Mouse (Mus musculus) forebrain, embryonic 15.5 days (tissue): Measurements from ENCODE around the gene Zeb2. TPM values are rescaled to one million over a fixed set of nuclear protein-coding genes. Genes with fewer than 3 reads are reported as not detected.
A peak's percentile ranks its signal among the peaks of the same experiment; 100 is the strongest.

Experiments
- ATAC-seq: fragments of 200-750 bp; cut with Nextera tagmentation; replicated peaks from 2 replicates; pipeline ENCODE4 v1.8.0; 2017; ENCODE audit warnings: mild to moderate bottlenecking, moderate TSS enrichment, moderate library complexity
- H3K27ac ChIP-seq: fragments of 300-500 bp; sonication (generic); replicated peaks from 2 replicates; pipeline ENCODE4 v1.5.1; 2015; ENCODE audit warnings: mild to moderate bottlenecking, inconsistent platforms
- H3K27me3 ChIP-seq: fragments of 300-500 bp; sonication (generic); 2 replicates; pipeline ENCODE4 v1.6.1; 2015; ENCODE audit warnings: inconsistent platforms
- H3K36me3 ChIP-seq: fragments of 300-500 bp; sonication (generic); 2 replicates; pipeline ENCODE4 v1.6.1; 2015; ENCODE audit warnings: mild to moderate bottlenecking, inconsistent platforms
- H3K4me1 ChIP-seq: fragments of 300-500 bp; sonication (generic); 2 replicates; pipeline ENCODE4 v1.6.1; 2015; ENCODE audit warnings: inconsistent platforms
- H3K4me2 ChIP-seq: fragments of 300-500 bp; sonication (generic); replicated peaks from 2 replicates; pipeline ENCODE4 v1.6.1; 2015; ENCODE audit warnings: mild to moderate bottlenecking, inconsistent platforms
- H3K4me3 ChIP-seq: fragments of 300-500 bp; sonication (generic); 2 replicates; pipeline ENCODE4 v1.5.1; 2015; ENCODE audit warnings: mild to moderate bottlenecking, inconsistent platforms
- H3K9ac ChIP-seq: fragments of 300-500 bp; sonication (generic); replicated peaks from 2 replicates; pipeline ENCODE4 v1.6.1; 2015; ENCODE audit warnings: mild to moderate bottlenecking, inconsistent platforms
- H3K9me3 ChIP-seq: fragments of 300-500 bp; sonication (generic); 2 replicates; pipeline ENCODE4 v1.6.1; 2016; ENCODE audit warnings: inconsistent platforms
- WGBS: fragments of 180-500 bp; shearing (Covaris S2); methylation state at CpG from one replicate; pipeline ENCODE4 v1.1.7; 2015; ENCODE audit warnings: mixed read lengths; 5-methylcytosine and 5-hydroxymethylcytosine counted together
- polyA plus RNA-seq: library from polyadenylated mRNA; unstranded; fragments of >200 nt; fragmentation: Nextera tagmentation; extraction: Ambion mirVana; gene quantifications from 2 replicates; pipeline ENCODE4 v1.2.1, GENCODE M21; 2015

The Zeb2 gene
- polyA plus RNA-seq, 1 experiment from 2014 or later: 119 TPM

- peak overlapping the region; percentile 7 for H3K4me2 ChIP-seq
- peaks cover 92% of the 10 kb centered on the region for H3K4me1 ChIP-seq
- no peak overlapping the region for H3K4me3 ChIP-seq
- WGBS: 42% methylated on average over 8 of the region's 8 CpGs
- peak overlapping the region; percentile 55 for H3K27ac ChIP-seq
- no peaks in the 10 kb centered on the region for H3K9me3 ChIP-seq
- no peak for ATAC-seq
- no peak overlapping the region for H3K9ac ChIP-seq
- no peaks in the 10 kb centered on the region for H3K36me3 ChIP-seq
- no peaks in the 10 kb centered on the region for H3K27me3 ChIP-seq
Observed at GRCm38 (mm10) chr2:45102191-45102638, 15.0 kb downstream of the Zeb2 start.

GRCm38 (mm10) chr2:45101586-45101985, 15.6 kb downstream of the Zeb2 start:
- Histone ChIP-seq H3K27me3 (no peaks in the 10 kb centered on the region), H3K9me3 (no peaks in the 10 kb centered on the region), H3K36me3 (no peaks in the 10 kb centered on the region), H3K4me3 (no peak overlapping the region), H3K4me1 (peaks cover 94% of the 10 kb centered on the region), H3K9ac (0 out of 2 replicates have a peak overlapping the region, but pooled peaks have one; percentile 6), H3K27ac (peak overlapping the region; percentile 55), H3K4me2 (0 out of 2 replicates have a peak overlapping the region, but pooled peaks have one; percentile 13)
- WGBS: 54% methylated on average over 2 of the region's 2 CpGs
- no peak for ATAC-seq

GRCm38 (mm10) chr2:45101040-45101439, 16.2 kb downstream of the Zeb2 start:
- peak overlapping the region; percentile 55; the same call in 1 of the 2 replicates for H3K27ac ChIP-seq
- peaks cover 92% of the 10 kb centered on the region for H3K4me1 ChIP-seq
- ATAC-seq: no peak
- no peak overlapping the region for H3K4me3 ChIP-seq
- WGBS: 48% methylated on average over 4 of the region's 4 CpGs
- no peaks in the 10 kb centered on the region for H3K9me3 ChIP-seq
- no peak overlapping the region for H3K9ac ChIP-seq
- H3K27me3 ChIP-seq: no peaks in the 10 kb centered on the region
- H3K4me2 ChIP-seq: peak overlapping the region; percentile 13; the same call in 1 of the 2 replicates
- H3K36me3 ChIP-seq: no peaks in the 10 kb centered on the region

GRCm38 (mm10) chr2:45100628-45101027, 16.6 kb downstream of the Zeb2 start:
- ATAC-seq: no peak
- H3K4me1 ChIP-seq: peaks cover 92% of the 10 kb centered on the region
- 28% methylated on average over 7 of the region's 7 CpGs for WGBS
- no peak overlapping the region for H3K4me3 ChIP-seq
- 0 out of 2 replicates have a peak overlapping the region, but pooled peaks have one; percentile 10 for H3K9ac ChIP-seq
- no peaks in the 10 kb centered on the region for H3K9me3 ChIP-seq
- H3K36me3 ChIP-seq: no peaks in the 10 kb centered on the region
- no peaks in the 10 kb centered on the region for H3K27me3 ChIP-seq
- H3K27ac ChIP-seq: peak overlapping the region; percentile 55; the same call in 1 of the 2 replicates
- peak overlapping the region; percentile 2; the same call in 1 of the 2 replicates for H3K4me2 ChIP-seq

GRCm38 (mm10) chr2:45100017-45100416, 17.2 kb downstream of the Zeb2 start:
- Histone ChIP-seq H3K9me3 (no peaks in the 10 kb centered on the region), H3K27ac (peak overlapping the region; percentile 55; the same call in 1 of the 2 replicates), H3K4me1 (peaks cover 92% of the 10 kb centered on the region), H3K36me3 (peaks cover under 1% of the 10 kb centered on the region; the same call in 1 of the 2 replicates), H3K4me2 (peak overlapping the region; percentile 2; the same call in 1 of the 2 replicates), H3K27me3 (no peaks in the 10 kb centered on the region), H3K9ac (no peak overlapping the region), H3K4me3 (no peak overlapping the region)
- 75% methylated on average over 4 of the region's 4 CpGs for WGBS
- no peak for ATAC-seq

GRCm38 (mm10) chr2:45099081-45099480, 18.1 kb downstream of the Zeb2 start:
- H3K27ac ChIP-seq: 0 out of 2 replicates have a peak overlapping the region, but pooled peaks have one; percentile 6
- no peak overlapping the region for H3K4me2 ChIP-seq
- 49% methylated on average over 4 of the region's 4 CpGs for WGBS
- peaks cover 92% of the 10 kb centered on the region for H3K4me1 ChIP-seq
- peaks cover 8% of the 10 kb centered on the region; the same call in 1 of the 2 replicates for H3K36me3 ChIP-seq
- H3K27me3 ChIP-seq: no peaks in the 10 kb centered on the region
- H3K4me3 ChIP-seq: no peak overlapping the region
- no peak overlapping the region for H3K9ac ChIP-seq
- no peak for ATAC-seq
- H3K9me3 ChIP-seq: no peaks in the 10 kb centered on the region

GRCm38 (mm10) chr2:45097969-45098368, 19.2 kb downstream of the Zeb2 start:
- WGBS: 10% methylated on average over 5 of the region's 5 CpGs
- no peak for ATAC-seq
- Histone ChIP-seq H3K27ac (peak overlapping the region; percentile 79), H3K4me3 (no peak overlapping the region), H3K9me3 (no peaks in the 10 kb centered on the region), H3K36me3 (peaks cover 12% of the 10 kb centered on the region; the same call in 1 of the 2 replicates), H3K27me3 (no peaks in the 10 kb centered on the region), H3K4me1 (peaks cover 93% of the 10 kb centered on the region), H3K9ac (0 out of 2 replicates have a peak overlapping the region, but pooled peaks have one; percentile 14), H3K4me2 (peak overlapping the region; percentile 35; the same call in 1 of the 2 replicates)

- peak; percentile 53 for ATAC-seq
- Histone ChIP-seq H3K9me3 (no peaks in the 10 kb centered on the region), H3K27ac (peak overlapping the region; percentile 79), H3K4me1 (peaks cover 89% of the 10 kb centered on the region), H3K9ac (no peak overlapping the region), H3K36me3 (peaks cover 13% of the 10 kb centered on the region; the same call in 1 of the 2 replicates), H3K4me2 (peak overlapping the region; percentile 35), H3K27me3 (no peaks in the 10 kb centered on the region), H3K4me3 (0 out of 2 replicates have a peak overlapping the region, but pooled peaks have one; percentile 6)
- 17% methylated on average over 10 of the region's 10 CpGs for WGBS
Observed at GRCm38 (mm10) chr2:45096638-45097247, 20.5 kb downstream of the Zeb2 start.

- Histone ChIP-seq H3K27me3 (no peaks in the 10 kb centered on the region), H3K9ac (no peak overlapping the region), H3K4me1 (peaks cover 89% of the 10 kb centered on the region), H3K4me2 (no peak overlapping the region), H3K27ac (peak overlapping the region; percentile 53), H3K36me3 (peaks cover 21% of the 10 kb centered on the region), H3K4me3 (no peak overlapping the region), H3K9me3 (no peaks in the 10 kb centered on the region)
- no peak for ATAC-seq
- WGBS: 23% methylated on average over 9 of the region's 9 CpGs
Observed at GRCm38 (mm10) chr2:45095825-45096224, 21.4 kb downstream of the Zeb2 start.

GRCm38 (mm10) chr2:45094371-45094967, 22.7 kb downstream of the Zeb2 start:
- H3K4me3 ChIP-seq: no peak overlapping the region
- H3K9me3 ChIP-seq: no peaks in the 10 kb centered on the region
- H3K4me2 ChIP-seq: no peak overlapping the region
- no peak overlapping the region for H3K9ac ChIP-seq
- ATAC-seq: no peak
- H3K36me3 ChIP-seq: peaks cover 26% of the 10 kb centered on the region
- peaks cover 86% of the 10 kb centered on the region for H3K4me1 ChIP-seq
- peak overlapping the region; percentile 18 for H3K27ac ChIP-seq
- WGBS: 64% methylated on average over 2 of the region's 2 CpGs
- no peaks in the 10 kb centered on the region for H3K27me3 ChIP-seq

GRCm38 (mm10) chr2:45093479-45093878, 23.7 kb downstream of the Zeb2 start:
- H3K9ac ChIP-seq: no peak overlapping the region
- ATAC-seq: no peak
- H3K36me3 ChIP-seq: peaks cover 26% of the 10 kb centered on the region
- peak overlapping the region; percentile 66 for H3K27ac ChIP-seq
- H3K4me1 ChIP-seq: peaks cover 87% of the 10 kb centered on the region
- WGBS: 84% methylated on average over 7 of the region's 7 CpGs
- no peaks in the 10 kb centered on the region for H3K27me3 ChIP-seq
- H3K4me2 ChIP-seq: no peak overlapping the region
- no peak overlapping the region for H3K4me3 ChIP-seq
- no peaks in the 10 kb centered on the region for H3K9me3 ChIP-seq

GRCm38 (mm10) chr2:45092654-45093053, 24.5 kb downstream of the Zeb2 start:
- peaks cover 89% of the 10 kb centered on the region for H3K4me1 ChIP-seq
- H3K27ac ChIP-seq: peak overlapping the region; percentile 66
- no peaks in the 10 kb centered on the region for H3K27me3 ChIP-seq
- H3K9ac ChIP-seq: no peak overlapping the region
- WGBS: 34% methylated on average over 5 of the region's 5 CpGs
- H3K4me3 ChIP-seq: no peak overlapping the region
- ATAC-seq: peak; percentile 21
- peaks cover 26% of the 10 kb centered on the region for H3K36me3 ChIP-seq
- no peaks in the 10 kb centered on the region for H3K9me3 ChIP-seq
- H3K4me2 ChIP-seq: no peak overlapping the region
